Mouse (Mus musculus) lung, embryonic 16.5 days (tissue): ENCODE data around the gene Gtf2i. TPM values are rescaled to one million over a fixed set of nuclear protein-coding genes. Genes with fewer than 3 reads are reported as not detected.

ENCODE experiments used
- ATAC-seq: fragments of 200-750 bp; cut with Nextera tagmentation; 2 replicates; pipeline ENCODE4 v1.8.0; 2017; ENCODE audit warnings: low read depth, mild to moderate bottlenecking, moderate library complexity
- H3K27ac ChIP-seq: fragments of 300-500 bp; sonication (generic); 2 replicates; pipeline ENCODE4 v1.5.1; 2014; ENCODE audit warnings: mild to moderate bottlenecking, control low read depth, low read length
- H3K27me3 ChIP-seq: fragments of 300-500 bp; sonication (generic); 2 replicates; pipeline ENCODE4 v1.6.1; 2014; ENCODE audit warnings: low read depth, low read length, mixed read lengths; ENCODE audit not compliant: control insufficient read depth, insufficient read depth
- H3K36me3 ChIP-seq: fragments of 300-500 bp; sonication (generic); 2 replicates; pipeline ENCODE4 v1.6.1; 2014; ENCODE audit warnings: low read length; ENCODE audit not compliant: control insufficient read depth, insufficient read depth
- H3K4me1 ChIP-seq: fragments of 300-500 bp; sonication (generic); replicated peaks from 2 replicates; pipeline ENCODE4 v1.6.1; 2014; ENCODE audit warnings: low read length, mixed read lengths; ENCODE audit not compliant: control insufficient read depth, insufficient read depth
- H3K4me2 ChIP-seq: fragments of 300-500 bp; sonication (generic); 2 replicates; pipeline ENCODE4 v1.6.1; 2014; ENCODE audit warnings: low read depth, low read length, control low read depth
- H3K4me3 ChIP-seq: fragments of 300-500 bp; sonication (generic); 2 replicates; pipeline ENCODE4 v1.5.1; 2014; ENCODE audit warnings: mild to moderate bottlenecking, low read length, control low read depth
- H3K9ac ChIP-seq: fragments of 300-500 bp; sonication (generic); 2 replicates; pipeline ENCODE4 v1.6.1; 2014; ENCODE audit warnings: low read length, control low read depth
- H3K9me3 ChIP-seq: fragments of 300-500 bp; sonication (generic); 2 replicates; pipeline ENCODE4 v1.6.1; 2016; ENCODE audit warnings: low read length; ENCODE audit not compliant: control insufficient read depth
- WGBS: fragments of 180-500 bp; shearing (Covaris S2); extraction: QIAGEN DNeasy Blood & Tissue Kit; methylation state at CpG from one replicate; pipeline ENCODE4 v1.1.7; 2014; 5-methylcytosine and 5-hydroxymethylcytosine counted together
- polyA plus RNA-seq: library from polyadenylated mRNA; unstranded; fragments of >200 nt; fragmentation: Nextera tagmentation; extraction: Ambion mirVana; gene quantifications from 2 replicates; pipeline ENCODE4 v1.2.1, GENCODE M21; 2015

Gtf2i gene
- polyA plus RNA-seq, 1 experiment from 2014 or later, result 170 TPM

DNA sequence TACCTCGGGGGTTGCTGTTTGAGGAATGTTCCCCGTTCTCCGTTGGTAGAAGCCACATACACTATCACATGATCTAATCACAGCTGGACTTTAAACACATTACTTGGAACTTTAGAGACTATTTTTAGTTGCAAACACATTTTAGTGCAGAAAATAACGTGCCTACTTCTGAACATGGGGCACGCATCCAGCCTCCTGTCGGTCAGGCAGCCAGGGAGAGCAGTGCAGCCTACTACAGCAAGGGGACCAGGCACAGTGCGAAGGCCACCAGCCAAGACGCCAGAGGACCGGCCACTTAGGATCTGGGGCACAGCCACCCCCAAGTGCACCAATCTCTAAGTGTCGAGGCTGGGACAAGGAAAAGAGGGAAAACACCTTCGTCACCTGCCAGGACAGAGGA is 39.5 kb downstream of the Gtf2i start:
- no peaks in the 10 kb centered on the region for H3K9me3 ChIP-seq
- no peak overlapping the region for H3K4me3 ChIP-seq
- H3K4me2 ChIP-seq, result no peak overlapping the region
- no peak overlapping the region for H3K9ac ChIP-seq
- WGBS, result 75% methylated on average over 11 of the region's 11 CpGs
- H3K4me1 ChIP-seq, result no peaks in the 10 kb centered on the region
- peaks cover 70% of the 10 kb centered on the region for H3K36me3 ChIP-seq
- no peaks in the 10 kb centered on the region for H3K27me3 ChIP-seq
- no peak for ATAC-seq
- H3K27ac ChIP-seq, result no peak overlapping the region

DNA sequence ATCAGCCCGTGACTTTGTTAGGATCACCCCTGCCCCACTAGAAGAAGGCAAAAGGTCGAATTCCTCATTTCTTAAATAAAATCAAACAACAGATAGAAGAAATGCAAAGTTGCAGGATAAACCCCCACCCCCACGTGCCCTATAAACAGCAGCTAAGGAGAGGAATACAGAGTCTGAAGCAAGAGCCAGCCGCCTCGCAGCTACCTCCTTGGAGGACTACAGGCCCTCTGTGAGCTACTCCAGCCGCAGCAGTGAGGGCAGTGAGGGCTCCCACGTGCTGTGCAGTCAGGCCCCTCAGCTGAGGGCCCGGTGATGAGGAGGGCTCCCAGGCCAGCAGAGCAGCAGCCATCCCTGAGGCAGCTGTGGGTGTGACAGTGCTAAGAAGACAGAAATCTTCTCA is 40.8 kb downstream of the Gtf2i start:
- no peak overlapping the region for H3K9ac ChIP-seq
- ATAC-seq, result no peak
- H3K9me3 ChIP-seq, result no peaks in the 10 kb centered on the region
- H3K4me1 ChIP-seq, result no peaks in the 10 kb centered on the region
- no peak overlapping the region for H3K27ac ChIP-seq
- H3K4me2 ChIP-seq, result no peak overlapping the region
- H3K27me3 ChIP-seq, result no peaks in the 10 kb centered on the region
- peaks cover 67% of the 10 kb centered on the region for H3K36me3 ChIP-seq
- H3K4me3 ChIP-seq, result no peak overlapping the region
- 72% methylated on average over 8 of the region's 8 CpGs for WGBS

DNA sequence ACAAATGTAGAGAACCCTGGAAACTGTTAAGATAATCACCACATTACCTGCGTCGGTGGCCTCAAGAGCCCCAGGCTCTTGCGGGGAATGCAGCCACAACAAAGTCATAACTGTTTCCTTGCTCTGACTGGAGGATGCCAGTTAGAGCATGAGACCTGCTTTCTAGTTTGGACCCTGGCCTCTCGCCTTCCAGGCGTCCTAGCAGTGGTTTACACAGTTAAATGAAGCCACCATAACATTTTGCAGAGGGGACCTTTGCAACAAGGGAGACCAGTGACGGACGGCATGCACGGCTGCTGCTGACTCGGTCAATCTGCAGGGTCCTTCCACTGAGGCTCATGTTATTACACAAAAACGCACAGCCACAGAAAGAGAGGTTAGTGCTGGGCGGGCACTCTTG is 41.8 kb downstream of the Gtf2i start:
- Histone ChIP-seq H3K36me3 (peaks cover 67% of the 10 kb centered on the region), H3K27ac (no peak overlapping the region), H3K4me3 (no peak overlapping the region), H3K9ac (no peak overlapping the region), H3K4me1 (no peaks in the 10 kb centered on the region), H3K4me2 (no peak overlapping the region), H3K27me3 (no peaks in the 10 kb centered on the region), H3K9me3 (no peaks in the 10 kb centered on the region)
- no peak for ATAC-seq
- WGBS, result 80% methylated on average over 11 of the region's 11 CpGs

DNA sequence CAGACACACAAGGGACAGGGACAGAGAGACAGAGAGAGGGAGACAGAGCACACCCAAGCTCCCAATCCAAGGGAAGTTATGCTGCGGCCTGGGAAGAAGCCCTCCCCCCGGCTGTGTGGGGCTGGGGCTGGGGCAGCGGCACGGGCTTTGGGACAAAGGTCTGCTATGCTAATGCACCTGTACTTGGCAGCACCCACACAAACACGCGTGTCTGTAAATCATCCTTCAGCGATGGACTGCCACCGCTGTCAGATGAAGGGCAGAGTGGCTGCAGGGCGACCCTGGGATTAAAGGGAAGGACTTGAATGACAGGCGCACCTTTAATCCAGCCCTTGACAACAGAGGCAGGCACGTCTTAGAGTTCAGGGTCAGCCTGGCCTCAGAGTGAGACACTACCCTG is 43.1 kb downstream of the Gtf2i start:
- H3K4me1 ChIP-seq, result no peaks in the 10 kb centered on the region
- WGBS, result 86% methylated on average over 11 of the region's 11 CpGs
- no peak overlapping the region for H3K4me2 ChIP-seq
- H3K27me3 ChIP-seq, result no peaks in the 10 kb centered on the region
- H3K4me3 ChIP-seq, result no peak overlapping the region
- no peak overlapping the region for H3K9ac ChIP-seq
- peaks cover 68% of the 10 kb centered on the region for H3K36me3 ChIP-seq
- no peak for ATAC-seq
- no peaks in the 10 kb centered on the region for H3K9me3 ChIP-seq
- H3K27ac ChIP-seq, result no peak overlapping the region

DNA sequence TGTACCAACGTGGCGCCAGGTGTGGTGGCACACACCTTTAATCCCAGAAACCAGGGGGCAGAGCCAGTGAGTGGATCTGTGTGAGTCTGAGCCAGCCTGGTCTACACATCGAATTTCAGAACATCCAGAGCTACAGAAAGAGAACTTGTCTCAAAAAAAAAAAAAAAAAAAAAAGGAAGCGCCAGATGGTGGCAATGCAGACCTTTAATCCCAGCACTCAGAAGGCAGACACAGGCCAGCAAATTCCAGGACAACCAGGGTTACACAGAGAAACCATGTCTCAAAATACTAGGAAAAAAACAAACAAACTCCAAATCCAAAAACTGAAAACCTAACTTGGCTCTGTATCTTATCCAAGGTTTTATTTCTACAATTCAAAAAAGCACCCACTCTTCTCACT is 44.0 kb downstream of the Gtf2i start:
- no peak for ATAC-seq
- 81% methylated on average over 4 of the region's 4 CpGs for WGBS
- Histone ChIP-seq H3K27me3 (no peaks in the 10 kb centered on the region), H3K4me1 (no peaks in the 10 kb centered on the region), H3K4me3 (no peak overlapping the region), H3K4me2 (no peak overlapping the region), H3K27ac (no peak overlapping the region), H3K9ac (no peak overlapping the region), H3K36me3 (peaks cover 69% of the 10 kb centered on the region), H3K9me3 (no peaks in the 10 kb centered on the region)

DNA sequence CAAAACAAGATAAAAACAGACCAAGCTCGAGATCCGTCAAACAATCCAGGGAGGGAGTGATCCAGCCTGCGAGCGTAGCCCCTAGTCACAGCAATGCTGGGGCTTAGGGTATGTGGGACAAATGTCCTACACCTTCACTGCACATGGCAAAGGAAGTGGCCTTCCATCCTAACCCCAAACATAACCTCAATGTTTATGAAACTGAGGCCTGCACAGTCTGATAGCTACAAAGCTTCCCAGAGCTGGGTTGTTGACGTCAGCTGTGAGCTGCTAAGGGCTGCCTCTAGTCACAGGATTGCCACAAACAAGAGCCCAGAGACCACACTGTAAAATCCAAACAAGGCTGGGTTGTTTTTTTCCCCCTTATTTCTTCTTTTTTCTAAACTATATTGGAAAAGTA is 44.8 kb downstream of the Gtf2i start:
- Histone ChIP-seq H3K4me3 (no peak overlapping the region), H3K27ac (no peak overlapping the region), H3K27me3 (no peaks in the 10 kb centered on the region), H3K9me3 (no peaks in the 10 kb centered on the region), H3K4me2 (no peak overlapping the region), H3K9ac (no peak overlapping the region), H3K36me3 (peaks cover 70% of the 10 kb centered on the region), H3K4me1 (no peaks in the 10 kb centered on the region)
- 65% methylated on average over 5 of the region's 5 CpGs for WGBS
- no peak; the same call in 1 of the 2 replicates for ATAC-seq

DNA sequence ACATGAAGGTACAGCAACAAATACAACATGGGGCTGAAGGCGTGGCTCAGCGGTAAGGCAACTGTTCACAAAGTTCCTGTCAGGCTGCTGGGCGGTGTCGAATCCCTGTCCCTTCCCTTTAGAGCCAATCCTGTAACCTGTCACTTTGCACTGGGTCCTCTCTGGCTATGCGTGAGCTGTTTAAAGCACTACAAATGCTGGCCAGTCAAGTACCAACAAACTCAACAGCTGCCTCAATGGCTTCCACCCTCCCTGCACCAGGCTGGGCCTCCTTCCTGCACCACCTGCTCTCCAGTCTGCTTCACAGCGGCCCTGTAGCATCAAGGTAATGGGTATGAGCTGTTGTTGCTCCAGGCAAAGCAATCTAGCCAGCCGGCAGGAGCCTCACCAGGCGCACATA is 45.8 kb downstream of the Gtf2i start:
- H3K9ac ChIP-seq, result no peak overlapping the region
- no peaks in the 10 kb centered on the region for H3K4me1 ChIP-seq
- H3K9me3 ChIP-seq, result no peaks in the 10 kb centered on the region
- H3K27ac ChIP-seq, result no peak overlapping the region
- peaks cover 71% of the 10 kb centered on the region for H3K36me3 ChIP-seq
- 94% methylated on average over 8 of the region's 8 CpGs for WGBS
- ATAC-seq, result no peak
- no peaks in the 10 kb centered on the region for H3K27me3 ChIP-seq
- H3K4me3 ChIP-seq, result no peak overlapping the region
- H3K4me2 ChIP-seq, result no peak overlapping the region

DNA sequence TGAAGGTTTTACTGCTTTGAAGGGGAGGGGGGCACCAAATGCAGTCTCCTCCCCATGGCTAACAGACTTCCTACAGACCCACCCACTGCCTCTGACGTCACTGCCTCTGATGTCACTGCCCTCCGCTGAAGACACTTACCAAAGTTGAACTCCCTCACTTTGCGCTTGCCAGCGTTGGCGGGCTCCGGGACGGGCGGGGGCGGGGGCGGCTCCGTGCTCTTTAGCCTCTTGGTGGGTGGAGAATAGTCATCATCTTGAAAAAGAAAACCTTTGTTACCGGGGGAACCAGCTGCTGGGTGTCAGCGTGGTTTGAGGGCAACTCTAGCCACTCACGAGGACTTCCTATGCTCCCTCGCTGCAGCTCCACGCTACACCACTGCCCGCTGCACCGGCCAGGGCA is 48.2 kb downstream of the Gtf2i start:
- Histone ChIP-seq H3K9me3 (no peaks in the 10 kb centered on the region), H3K27ac (no peak overlapping the region), H3K4me3 (no peak overlapping the region), H3K36me3 (peaks cover 68% of the 10 kb centered on the region), H3K27me3 (no peaks in the 10 kb centered on the region), H3K4me2 (no peak overlapping the region), H3K9ac (no peak overlapping the region), H3K4me1 (no peaks in the 10 kb centered on the region)
- ATAC-seq, result no peak
- WGBS, result 81% methylated on average over 18 of the region's 18 CpGs

DNA sequence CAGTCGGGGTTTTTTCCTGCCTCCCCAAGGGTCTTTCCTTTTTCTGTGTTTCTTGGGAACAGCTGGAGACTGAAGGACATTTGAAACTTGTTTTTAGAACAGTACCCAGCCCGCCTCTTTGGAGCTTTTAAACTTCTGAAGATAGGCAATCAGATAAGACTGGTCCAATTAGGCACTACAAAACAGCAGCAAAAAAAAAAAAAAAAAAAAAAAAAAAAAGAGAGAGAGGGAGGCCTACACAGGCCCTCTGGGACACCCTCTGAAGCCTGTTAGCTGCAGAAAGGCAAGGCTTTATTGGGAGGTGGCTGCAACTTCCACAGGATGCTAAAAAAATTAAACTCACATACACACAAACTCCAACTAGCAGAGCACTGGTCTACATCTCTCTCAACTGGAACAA is 48.7 kb downstream of the Gtf2i start:
- no peaks in the 10 kb centered on the region for H3K27me3 ChIP-seq
- H3K9me3 ChIP-seq, result no peaks in the 10 kb centered on the region
- no peak overlapping the region for H3K4me3 ChIP-seq
- ATAC-seq, result no peak
- no peak overlapping the region for H3K27ac ChIP-seq
- H3K4me2 ChIP-seq, result no peak overlapping the region
- no peak overlapping the region for H3K9ac ChIP-seq
- WGBS, result 82% methylated on average over 2 of the region's 2 CpGs
- no peaks in the 10 kb centered on the region for H3K4me1 ChIP-seq
- H3K36me3 ChIP-seq, result peaks cover 68% of the 10 kb centered on the region

DNA sequence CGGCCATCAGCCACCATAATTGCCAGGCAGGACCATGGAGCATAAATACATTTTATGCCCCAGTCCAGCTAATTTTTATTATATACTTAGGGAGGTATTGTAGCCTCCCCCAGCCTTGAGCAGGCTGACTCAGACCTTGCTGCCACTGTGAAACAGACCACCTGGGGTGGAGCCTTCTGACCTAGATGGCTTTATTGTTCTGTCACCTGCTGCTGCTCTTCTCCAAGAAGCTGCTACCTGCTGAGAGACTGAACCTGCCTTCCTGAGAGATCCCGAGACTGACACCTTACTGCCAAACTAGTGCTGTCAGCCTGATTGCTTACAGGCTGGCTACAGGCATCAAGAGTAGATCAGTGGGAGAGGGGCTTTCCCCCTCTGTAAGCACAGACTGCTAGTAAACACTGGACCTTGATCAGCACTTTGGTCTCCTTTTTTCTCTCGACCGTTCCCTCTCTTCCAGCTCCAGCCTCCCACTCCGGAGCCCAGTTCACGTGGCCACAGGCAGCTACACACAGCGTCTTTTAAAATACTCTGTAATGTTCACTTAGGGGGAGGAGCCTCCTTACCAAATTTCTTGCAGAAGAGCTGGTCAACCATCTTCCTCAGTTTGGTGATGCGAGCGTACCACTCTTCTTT is 54.4 kb downstream of the Gtf2i start:
- Histone ChIP-seq H3K36me3 (peaks cover 73% of the 10 kb centered on the region), H3K9ac (no peak overlapping the region), H3K27ac (no peak overlapping the region), H3K4me3 (no peak overlapping the region), H3K4me2 (no peak overlapping the region), H3K27me3 (no peaks in the 10 kb centered on the region), H3K9me3 (no peaks in the 10 kb centered on the region), H3K4me1 (no peaks in the 10 kb centered on the region)
- 94% methylated on average over 9 of the region's 9 CpGs for WGBS
- ATAC-seq, result no peak
